Mouse (Mus musculus) small intestine, adult 2 months (tissue): ENCODE data around the gene Akap1. TPM values are rescaled to one million over a fixed set of nuclear protein-coding genes. Genes with fewer than 3 reads are reported as not detected.

Source experiments
- H3K27ac ChIP-seq: fragments of 200-500 bp; 2 replicates; pipeline ENCODE4 v1.5.1; 2012; ENCODE audit warnings: low read depth, low read length, control low read depth, inconsistent platforms; ENCODE audit not compliant: insufficient read depth
- H3K27me3 ChIP-seq: fragments of 200-500 bp; 2 replicates; pipeline ENCODE4 v1.6.1; 2012; ENCODE audit warnings: mild to moderate bottlenecking, moderate library complexity, low read length, inconsistent platforms; ENCODE audit not compliant: control insufficient read depth, insufficient read depth
- H3K36me3 ChIP-seq: fragments of 200-500 bp; 2 replicates; pipeline ENCODE4 v1.6.1; 2012; ENCODE audit warnings: mild to moderate bottlenecking, low read length, control low read depth, inconsistent platforms; ENCODE audit not compliant: control insufficient read depth, insufficient read depth
- H3K4me1 ChIP-seq: fragments of 200-500 bp; 2 replicates; pipeline ENCODE4 v1.6.1; 2012; ENCODE audit warnings: low read length, inconsistent platforms, mixed read lengths; ENCODE audit not compliant: control insufficient read depth, insufficient read depth, insufficient read length
- H3K4me3 ChIP-seq: fragments of 200-500 bp; 2 replicates; pipeline ENCODE4 v1.5.1; 2012; ENCODE audit warnings: low read depth, mild to moderate bottlenecking, control low read depth, inconsistent platforms, low read length, moderate library complexity
- CTCF ChIP-seq: fragments of 200-500 bp; IDR thresholded peaks from 2 replicates; pipeline ENCODE4 v1.5.1; 2012; ENCODE audit warnings: low read depth, mild to moderate bottlenecking, control low read depth, inconsistent platforms, low read length, moderate library complexity, mixed read lengths; ENCODE audit not compliant: insufficient replicate concordance, insufficient read length; ENCODE audit errors: extremely low read depth
- POLR2A ChIP-seq: fragments of 200-500 bp; IDR thresholded peaks from 2 replicates; pipeline ENCODE4 v1.6.1; 2012; ENCODE audit warnings: low read depth, mild to moderate bottlenecking, control low read depth, inconsistent platforms, low read length, moderate library complexity
- WGBS: fragments of 180-500 bp; shearing (Covaris S2); methylation state at CpG from one replicate; pipeline ENCODE4 v1.1.7; 2018; 5-methylcytosine and 5-hydroxymethylcytosine counted together
- polyA plus RNA-seq: library from polyadenylated mRNA; depleted of rRNA; stranded (reverse); fragments of >200 nt; gene quantifications from 2 replicates; pipeline ENCODE4 v1.2.3, GENCODE M21; 2012

Gene Akap1
- polyA plus RNA-seq, 1 experiment, result 23.9 TPM

DNA sequence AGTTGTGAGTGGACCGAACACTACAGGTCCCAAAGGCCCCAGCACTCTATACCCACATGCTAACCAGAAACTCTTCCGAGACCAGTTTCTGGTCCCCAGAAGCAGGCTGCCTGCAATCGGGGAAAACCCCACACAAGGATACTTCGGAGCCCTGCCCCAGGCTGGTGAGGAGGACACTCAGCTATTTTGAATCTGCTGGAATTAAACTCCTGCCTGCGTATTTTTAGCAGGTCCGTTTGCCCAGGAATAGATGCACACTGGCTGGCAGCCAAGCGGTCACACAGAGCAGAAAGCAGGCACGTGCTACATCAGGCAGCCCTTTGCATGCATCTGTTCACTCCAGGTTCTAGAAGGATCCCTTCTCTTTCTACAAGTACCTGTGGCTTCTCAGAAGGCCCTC, 15.1 kb downstream of the Akap1 start:
- 0 out of 2 replicates have a peak overlapping the region, but pooled peaks have one; percentile 1 for H3K27ac ChIP-seq
- no peak for TF ChIP-seq CTCF
- no peak for TF ChIP-seq POLR2A
- 49% methylated on average over 8 of the region's 8 CpGs for WGBS

DNA sequence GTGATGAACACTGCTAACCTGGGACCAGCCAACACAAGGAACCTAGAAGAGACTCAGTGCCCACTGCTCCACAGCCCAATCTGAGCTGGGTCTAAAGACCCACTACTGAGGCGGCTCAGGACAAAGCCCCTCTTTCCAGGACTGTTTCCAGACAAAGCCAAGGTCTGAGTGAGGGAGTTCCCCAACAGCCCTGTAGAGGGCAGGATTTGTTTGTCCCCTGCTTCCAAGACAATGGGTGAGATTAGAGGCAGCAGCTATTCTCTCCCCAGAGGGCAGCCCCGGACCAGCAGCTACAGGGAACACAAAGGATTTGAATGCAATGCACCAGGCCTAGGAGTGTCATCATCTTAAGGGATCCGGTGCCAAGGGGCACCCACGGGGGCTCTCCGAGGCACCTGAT, 15.8 kb downstream of the Akap1 start:
- H3K27ac ChIP-seq, result 0 out of 2 replicates have a peak overlapping the region, but pooled peaks have one; percentile 1
- no peak overlapping the region for H3K4me3 ChIP-seq
- 32% methylated on average over 5 of the region's 5 CpGs for WGBS
- TF ChIP-seq POLR2A (no peak), CTCF (peak; percentile 79; the same call in 1 of the 2 replicates)
- peaks cover 2% of the 10 kb centered on the region; the same call in 1 of the 2 replicates for H3K4me1 ChIP-seq
- no peaks in the 10 kb centered on the region for H3K27me3 ChIP-seq
- peaks cover 16% of the 10 kb centered on the region for H3K36me3 ChIP-seq

More for the DNA sequence above, 15.1 kb downstream of the Akap1 start:
- Histone ChIP-seq H3K27me3 (no peaks in the 10 kb centered on the region), H3K36me3 (peaks cover 10% of the 10 kb centered on the region), H3K4me3 (no peak overlapping the region), H3K4me1 (peaks cover 2% of the 10 kb centered on the region; the same call in 1 of the 2 replicates)

DNA sequence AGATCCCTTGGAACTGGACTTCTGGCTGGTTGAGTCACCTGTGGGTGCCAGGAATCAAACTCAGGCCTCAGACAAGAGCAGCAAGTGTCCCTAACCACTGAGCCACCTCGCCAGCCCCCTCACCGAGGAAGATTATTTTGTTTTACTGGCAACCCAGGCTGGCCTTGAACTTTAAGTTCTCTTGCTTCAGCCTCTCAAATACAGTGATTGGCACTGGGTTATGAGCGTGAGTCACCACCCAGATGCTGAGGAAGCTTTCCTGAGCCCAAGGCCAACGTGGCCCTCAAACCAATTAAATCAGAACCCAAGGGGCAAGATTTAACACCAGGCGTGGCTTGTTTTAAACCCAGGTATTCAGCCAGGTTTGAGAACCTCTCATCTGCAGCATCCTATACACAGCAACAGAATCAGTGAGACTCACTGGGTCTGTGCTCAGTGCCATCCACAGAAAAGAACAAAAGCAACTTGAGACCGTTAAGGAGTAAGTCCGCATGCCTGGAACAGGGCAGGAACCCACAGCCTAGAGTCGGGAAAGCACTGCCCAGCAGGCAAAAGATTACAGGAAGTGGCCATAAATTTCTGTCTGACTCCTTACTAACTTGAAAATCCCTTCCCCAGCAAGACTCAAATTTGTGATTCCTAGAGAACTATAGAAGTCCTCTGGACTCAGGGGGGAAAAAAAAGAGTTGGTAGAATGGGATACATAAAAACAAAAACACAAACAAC, 16.9 kb downstream of the Akap1 start:
- H3K4me1 ChIP-seq, result peaks cover 2% of the 10 kb centered on the region; the same call in 1 of the 2 replicates
- peaks cover 18% of the 10 kb centered on the region for H3K36me3 ChIP-seq
- no peak overlapping the region for H3K27ac ChIP-seq
- no peaks in the 10 kb centered on the region for H3K27me3 ChIP-seq
- WGBS, result 50% methylated on average over 8 of the region's 8 CpGs
- TF ChIP-seq POLR2A, result no peak
- no peak for TF ChIP-seq CTCF
- no peak overlapping the region for H3K4me3 ChIP-seq

DNA sequence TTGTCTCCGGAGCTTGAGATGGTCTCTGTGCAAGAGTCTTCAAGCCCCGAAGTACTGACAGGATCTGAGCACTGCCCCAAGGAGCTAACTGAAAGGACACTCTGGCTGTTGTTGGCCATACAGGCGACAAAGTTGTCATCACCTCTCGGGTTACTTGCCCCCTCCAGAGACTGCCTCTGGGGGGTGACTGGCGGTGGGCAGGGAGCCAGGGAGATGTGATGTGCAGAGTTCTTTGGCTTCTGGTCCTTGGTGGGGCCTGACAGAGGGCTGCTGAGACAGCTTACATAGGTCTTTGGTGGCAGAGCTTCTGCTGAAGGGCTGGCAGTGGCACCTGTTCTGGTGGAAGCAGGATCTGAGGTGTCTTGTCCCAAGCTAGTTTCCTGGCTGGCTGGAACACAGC, 20.0 kb downstream of the Akap1 start:
- 92% methylated on average over 5 of the region's 5 CpGs for WGBS
- no peak for TF ChIP-seq CTCF
- no peak for TF ChIP-seq POLR2A

DNA sequence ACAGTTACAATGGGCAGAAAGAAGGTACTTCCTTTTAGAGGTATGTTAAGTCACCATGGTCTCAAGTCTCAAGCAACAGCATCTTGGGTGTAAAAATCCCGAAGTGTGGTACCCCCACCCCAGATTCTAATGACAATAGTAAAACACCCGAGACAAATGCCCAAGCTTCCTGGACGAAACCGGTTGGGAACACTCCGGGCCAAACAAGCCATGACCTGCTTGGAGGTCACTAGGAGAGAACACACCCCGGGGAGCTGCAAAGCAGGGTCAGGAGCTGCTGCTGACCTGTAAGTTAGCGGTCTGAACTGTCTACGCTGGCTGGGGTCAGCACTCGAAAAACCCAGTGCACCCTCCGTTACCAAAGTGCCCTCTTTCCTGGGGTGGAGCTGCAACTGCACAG, 21.1 kb downstream of the Akap1 start:
- H3K27me3 ChIP-seq, result no peaks in the 10 kb centered on the region
- H3K27ac ChIP-seq, result no peak overlapping the region
- peaks cover 33% of the 10 kb centered on the region for H3K36me3 ChIP-seq
- TF ChIP-seq POLR2A, result no peak
- H3K4me3 ChIP-seq, result no peak overlapping the region
- H3K4me1 ChIP-seq, result no peaks in the 10 kb centered on the region; the same call in 1 of the 2 replicates
- 90% methylated on average over 10 of the region's 10 CpGs for WGBS

More for the DNA sequence above, 20.0 kb downstream of the Akap1 start:
- Histone ChIP-seq H3K36me3 (peaks cover 26% of the 10 kb centered on the region), H3K27me3 (no peaks in the 10 kb centered on the region), H3K4me1 (no peaks in the 10 kb centered on the region; the same call in 1 of the 2 replicates), H3K4me3 (no peak overlapping the region), H3K27ac (no peak overlapping the region)

- WGBS, result 91% methylated on average over 13 of the region's 13 CpGs
- no peaks in the 10 kb centered on the region for H3K4me1 ChIP-seq
Measured at GRCm38 (mm10) chr11:88842315-88842975, 21.9 kb downstream of the Akap1 start.

GRCm38 (mm10) chr11:88841406-88841805, 23.0 kb downstream of the Akap1 start:
- Histone ChIP-seq H3K27ac (no peak overlapping the region), H3K4me3 (no peak overlapping the region), H3K27me3 (no peaks in the 10 kb centered on the region), H3K4me1 (no peaks in the 10 kb centered on the region), H3K36me3 (peaks cover 51% of the 10 kb centered on the region)
- no peak for TF ChIP-seq POLR2A
- 45% methylated on average over 6 of the region's 6 CpGs for WGBS

More at GRCm38 (mm10) chr11:88842315-88842975, 21.9 kb downstream of the Akap1 start:
- H3K36me3 ChIP-seq, result peaks cover 41% of the 10 kb centered on the region
- H3K27me3 ChIP-seq, result no peaks in the 10 kb centered on the region
- TF ChIP-seq POLR2A (no peak), CTCF (no peak)
- no peak overlapping the region for H3K27ac ChIP-seq
- H3K4me3 ChIP-seq, result no peak overlapping the region
